Mouse (Mus musculus) hindbrain, embryonic 14.5 days (tissue): ENCODE measurements around the gene AA986860. TPM values are rescaled to one million over a fixed set of nuclear protein-coding genes. Genes with fewer than 3 reads are reported as not detected.

Experiments used
- ATAC-seq: fragments of 200-750 bp; cut with Nextera tagmentation; 2 replicates; pipeline ENCODE4 v1.8.0; 2017; ENCODE audit warnings: moderate number of reproducible peaks, mild to moderate bottlenecking, moderate TSS enrichment, moderate library complexity; ENCODE audit not compliant: low FRiP score
- DNase-seq: peaks from one replicate; pipeline ENCODE4 v3.0.0-alpha.2; 2015; ENCODE audit warnings: low spot score
- H3K27ac ChIP-seq: fragments of 300-500 bp; sonication (generic); 2 replicates; pipeline ENCODE4 v1.5.1; 2014; ENCODE audit warnings: mild to moderate bottlenecking, moderate library complexity
- H3K27me3 ChIP-seq: fragments of 300-500 bp; sonication (generic); 2 replicates; pipeline ENCODE4 v1.6.1; 2014; ENCODE audit warnings: mild to moderate bottlenecking, low read length, mixed read lengths; ENCODE audit not compliant: control insufficient read depth, insufficient read depth
- H3K36me3 ChIP-seq: fragments of 300-500 bp; sonication (generic); replicated peaks from 2 replicates; pipeline ENCODE4 v1.6.1; 2014; ENCODE audit not compliant: control insufficient read depth, insufficient read depth
- H3K4me1 ChIP-seq: fragments of 300-500 bp; sonication (generic); replicated peaks from 2 replicates; pipeline ENCODE4 v1.6.1; 2014; ENCODE audit warnings: antibody characterized with exemption, low read length, mixed read lengths; ENCODE audit not compliant: control insufficient read depth, insufficient read depth
- H3K4me2 ChIP-seq: fragments of 300-500 bp; sonication (generic); replicated peaks from 2 replicates; pipeline ENCODE4 v1.6.1; 2014; ENCODE audit warnings: mild to moderate bottlenecking, moderate library complexity
- H3K4me3 ChIP-seq: fragments of 300-500 bp; sonication (generic); replicated peaks from 2 replicates; pipeline ENCODE4 v1.5.1; 2014; ENCODE audit warnings: mild to moderate bottlenecking, low read length
- H3K9ac ChIP-seq: fragments of 300-500 bp; sonication (generic); 2 replicates; pipeline ENCODE4 v1.6.1; 2014
- H3K9me3 ChIP-seq: fragments of 300-500 bp; sonication (generic); 2 replicates; pipeline ENCODE4 v1.6.1; 2016; ENCODE audit warnings: low read length; ENCODE audit not compliant: control insufficient read depth
- WGBS: fragments of 180-500 bp; shearing (Covaris S2); extraction: QIAGEN DNeasy Blood & Tissue Kit; methylation state at CpG from one replicate; pipeline ENCODE4 v1.1.7; 2014; 5-methylcytosine and 5-hydroxymethylcytosine counted together
- polyA plus RNA-seq: library from polyadenylated mRNA; unstranded; fragments of >200 nt; fragmentation: Nextera tagmentation; extraction: Ambion mirVana; gene quantifications from 2 replicates; pipeline ENCODE4 v1.2.1, GENCODE M21; 2014

Gene AA986860
- polyA plus RNA-seq, 1 experiment from 2014 or later, result 1.2 TPM

DNA sequence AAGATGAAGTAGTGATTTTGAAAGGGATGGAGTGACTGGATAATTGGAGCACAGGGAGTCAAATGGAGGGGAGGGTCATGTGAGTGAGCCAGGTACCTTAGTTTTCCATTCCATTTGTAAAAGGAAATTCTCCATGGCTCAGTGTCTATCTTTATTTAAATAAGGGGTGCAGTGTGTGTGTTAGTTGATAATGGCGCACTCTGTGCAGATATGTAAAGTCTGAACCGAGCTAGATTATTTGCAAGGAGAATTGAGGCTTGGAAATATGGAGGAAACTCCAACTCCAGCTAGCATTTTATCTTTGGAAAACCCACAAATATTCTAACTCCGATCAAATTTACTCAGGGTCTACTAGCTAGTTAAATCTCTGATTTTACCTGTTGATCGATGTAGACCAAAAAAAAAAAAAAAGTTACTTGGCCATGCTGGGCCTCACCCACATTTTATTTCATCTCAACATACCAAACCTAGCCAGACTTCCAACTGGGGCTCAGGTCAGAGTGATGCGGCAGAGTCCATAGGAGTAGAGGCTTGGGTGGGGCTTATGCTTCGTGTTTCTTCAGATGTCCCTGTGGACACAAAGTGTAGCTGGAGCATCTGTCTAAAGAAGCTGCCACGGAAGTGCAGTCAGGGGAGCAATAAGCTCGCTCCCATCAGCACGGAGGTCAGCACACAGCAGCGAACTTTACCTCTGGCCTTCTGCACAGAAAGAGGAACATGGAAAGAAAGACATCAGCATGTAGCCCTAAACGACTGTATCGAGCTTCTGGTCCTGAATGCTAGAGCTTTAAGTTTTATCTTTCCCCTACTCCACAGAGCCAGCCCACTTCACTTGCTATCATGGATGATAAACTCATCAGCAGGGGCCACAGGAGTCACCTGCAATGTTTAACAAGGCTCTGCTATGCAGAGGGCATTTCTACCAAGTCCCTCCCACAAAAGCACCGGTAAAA, 1.2 kb downstream of the AA986860 start:
- Histone ChIP-seq H3K4me1 (no peaks in the 10 kb centered on the region), H3K36me3 (no peaks in the 10 kb centered on the region), H3K27me3 (no peaks in the 10 kb centered on the region), H3K4me2 (no peak overlapping the region), H3K4me3 (no peak overlapping the region), H3K9ac (no peak overlapping the region), H3K27ac (no peak overlapping the region), H3K9me3 (no peaks in the 10 kb centered on the region)
- ATAC-seq (no peak), DNase-seq (no peak)
- WGBS, result 90% methylated on average over 13 of the region's 13 CpGs

DNA sequence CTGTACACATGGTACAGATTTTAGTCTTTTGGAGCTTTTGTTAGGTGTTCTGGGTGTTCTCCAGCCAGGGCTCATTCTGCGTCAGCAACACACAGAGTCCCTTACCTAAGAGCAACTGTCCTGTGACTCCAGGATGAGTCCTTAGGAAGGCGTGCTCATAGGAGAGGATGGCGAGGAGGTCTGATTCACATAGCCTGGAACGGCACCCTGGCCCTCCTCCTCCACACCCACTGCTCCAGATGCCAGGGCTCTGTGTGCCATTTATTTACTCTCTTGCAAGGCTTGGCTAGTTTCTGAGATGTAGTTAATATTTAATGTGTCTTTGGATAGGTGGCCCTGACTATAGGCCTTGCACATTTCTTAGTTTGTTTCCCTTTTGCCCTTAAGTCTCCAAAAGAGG, 1.9 kb downstream of the AA986860 start:
- no peak for DNase-seq

DNA sequence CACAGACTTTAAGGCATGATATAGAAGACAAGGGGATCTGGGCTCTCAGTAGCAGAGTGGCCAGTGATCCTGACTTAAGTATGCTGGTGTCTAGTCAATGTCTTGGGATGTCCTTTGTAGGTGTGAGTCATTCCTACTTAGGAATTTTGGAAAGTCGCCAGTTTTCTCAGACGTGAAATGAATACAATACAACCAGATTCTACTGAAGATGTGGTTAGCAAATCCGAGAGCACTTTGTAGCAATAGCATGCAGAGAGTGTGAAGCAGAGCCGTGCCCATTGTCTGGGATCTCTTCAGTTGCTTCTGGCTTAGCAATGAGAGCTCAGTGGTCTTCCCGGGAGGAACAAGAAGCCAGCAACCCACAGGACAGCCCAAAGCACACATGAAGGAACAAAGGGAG, 2.7 kb downstream of the AA986860 start:
- DNase-seq (no peak), ATAC-seq (no peak)
- Histone ChIP-seq H3K36me3 (no peaks in the 10 kb centered on the region), H3K4me3 (no peak overlapping the region), H3K9ac (no peak overlapping the region), H3K4me1 (no peaks in the 10 kb centered on the region), H3K9me3 (no peaks in the 10 kb centered on the region), H3K4me2 (no peak overlapping the region), H3K27ac (no peak overlapping the region), H3K27me3 (no peaks in the 10 kb centered on the region)
- 69% methylated on average over 5 of the region's 5 CpGs for WGBS

More for the DNA sequence above, 1.9 kb downstream of the AA986860 start:
- Histone ChIP-seq H3K9me3 (no peaks in the 10 kb centered on the region), H3K9ac (no peak overlapping the region), H3K4me1 (no peaks in the 10 kb centered on the region), H3K27ac (no peak overlapping the region), H3K36me3 (no peaks in the 10 kb centered on the region), H3K27me3 (no peaks in the 10 kb centered on the region), H3K4me3 (no peak overlapping the region), H3K4me2 (no peak overlapping the region)
- ATAC-seq, result no peak
- 92% methylated on average over 4 of the region's 4 CpGs for WGBS

DNA sequence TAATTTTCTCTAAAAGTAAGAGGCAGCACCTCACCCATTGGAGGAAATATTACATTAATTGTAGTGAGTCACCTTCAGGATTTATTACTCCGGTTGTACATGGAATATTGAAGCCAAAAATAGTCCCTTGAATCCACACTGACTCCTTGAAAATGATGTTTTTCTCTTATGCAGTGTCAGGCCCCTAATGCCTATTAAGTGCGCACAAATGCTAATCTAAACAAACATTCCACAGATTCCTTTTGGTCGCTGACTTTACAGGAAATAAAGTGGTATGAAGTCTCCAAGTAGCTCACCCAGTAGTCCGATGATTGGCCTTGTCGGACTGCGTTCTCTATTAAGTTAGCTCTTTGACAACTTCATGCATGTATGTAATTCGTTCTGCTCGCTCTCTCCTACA, 3.1 kb downstream of the AA986860 start:
- 81% methylated on average over 8 of the region's 8 CpGs for WGBS
- no peaks in the 10 kb centered on the region for H3K27me3 ChIP-seq
- H3K36me3 ChIP-seq, result no peaks in the 10 kb centered on the region
- no peaks in the 10 kb centered on the region for H3K9me3 ChIP-seq
- no peaks in the 10 kb centered on the region for H3K4me1 ChIP-seq
- H3K27ac ChIP-seq, result no peak overlapping the region
- DNase-seq, result no peak
- no peak overlapping the region for H3K4me3 ChIP-seq
- no peak for ATAC-seq
- no peak overlapping the region for H3K4me2 ChIP-seq
- H3K9ac ChIP-seq, result no peak overlapping the region

DNA sequence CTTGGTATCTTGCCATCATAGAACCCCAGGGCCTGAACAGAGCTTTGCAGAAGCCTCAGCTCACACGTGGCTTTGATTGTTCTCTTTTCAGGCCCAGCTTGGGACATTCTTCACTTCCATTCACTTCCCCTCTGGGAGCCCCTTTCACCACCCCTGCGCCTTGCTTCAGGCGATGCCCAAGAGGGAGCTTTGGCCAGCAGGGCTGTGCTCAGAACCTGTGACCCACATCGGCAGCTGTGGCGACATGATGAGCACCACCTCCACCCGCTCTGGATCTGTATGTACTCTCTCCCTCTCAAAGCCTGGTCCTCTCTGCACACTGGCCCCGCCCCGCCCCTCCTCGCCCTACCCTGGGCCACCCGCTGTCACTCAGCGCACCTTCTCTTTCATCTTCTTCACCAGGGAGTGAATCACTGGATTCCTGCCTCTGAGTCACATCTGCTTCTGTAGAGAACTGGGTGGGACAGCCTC, 5.7 kb downstream of the AA986860 start:
- WGBS, result 23% methylated on average over 11 of the region's 11 CpGs

DNA sequence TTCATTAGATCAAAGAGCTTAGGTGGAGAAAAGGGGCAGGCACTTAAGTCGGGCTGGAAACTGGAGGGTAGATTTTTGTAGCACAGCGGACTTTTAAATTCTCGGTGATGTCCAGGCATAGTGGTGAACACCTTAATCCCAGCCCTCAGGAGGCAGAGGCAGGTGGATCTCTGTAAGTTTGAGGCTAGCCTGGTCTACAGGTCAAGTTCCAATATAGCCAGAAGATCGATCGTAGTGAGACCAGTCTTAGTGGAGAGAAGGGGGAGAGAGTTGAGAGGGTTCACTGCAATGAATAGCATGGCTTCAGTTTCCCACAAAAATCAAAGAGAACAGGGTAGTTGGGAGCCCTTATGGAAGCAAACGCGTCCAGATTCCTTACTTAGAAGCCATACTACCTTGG, 6.1 kb downstream of the AA986860 start:
- H3K27ac ChIP-seq, result no peak overlapping the region
- no peak for DNase-seq
- no peaks in the 10 kb centered on the region for H3K9me3 ChIP-seq
- WGBS, result 88% methylated on average over 7 of the region's 7 CpGs
- no peaks in the 10 kb centered on the region for H3K27me3 ChIP-seq
- ATAC-seq, result no peak
- no peak overlapping the region for H3K4me3 ChIP-seq
- H3K9ac ChIP-seq, result no peak overlapping the region
- H3K4me1 ChIP-seq, result no peaks in the 10 kb centered on the region
- H3K4me2 ChIP-seq, result no peak overlapping the region
- no peaks in the 10 kb centered on the region for H3K36me3 ChIP-seq

More for the DNA sequence above, 5.7 kb downstream of the AA986860 start:
- no peak overlapping the region for H3K9ac ChIP-seq
- H3K4me3 ChIP-seq, result no peak overlapping the region
- H3K27me3 ChIP-seq, result no peaks in the 10 kb centered on the region
- no peak overlapping the region for H3K4me2 ChIP-seq
- no peaks in the 10 kb centered on the region for H3K9me3 ChIP-seq
- H3K4me1 ChIP-seq, result no peaks in the 10 kb centered on the region
- ATAC-seq (no peak), DNase-seq (no peak)
- no peak overlapping the region for H3K27ac ChIP-seq
- H3K36me3 ChIP-seq, result no peaks in the 10 kb centered on the region

DNA sequence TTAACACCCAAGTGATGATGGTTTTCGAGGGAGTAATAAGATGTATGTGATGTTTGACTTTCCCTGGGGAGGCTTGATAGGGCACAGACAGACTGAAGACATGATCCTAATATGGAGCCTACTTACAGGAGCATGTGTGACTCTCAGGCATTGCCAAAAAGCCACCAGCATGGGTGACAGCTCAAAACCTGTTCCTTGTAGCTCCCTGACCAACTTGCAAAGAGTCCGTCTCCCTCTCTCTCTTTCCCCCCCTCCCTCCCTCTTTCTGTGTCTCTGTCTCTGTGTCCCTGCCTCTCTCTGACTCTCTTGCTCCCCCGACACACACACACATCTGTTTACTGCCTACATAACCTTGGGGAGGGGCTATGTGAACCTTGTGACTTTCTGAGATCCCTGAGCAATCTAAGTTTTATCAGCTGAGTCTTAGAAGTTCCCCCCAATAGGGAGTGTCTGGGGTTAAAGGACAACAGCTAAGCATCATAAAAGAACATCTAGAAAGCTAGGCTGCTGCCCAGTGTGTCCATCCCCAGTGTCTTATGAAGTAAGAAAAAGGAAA, 6.9 kb downstream of the AA986860 start:
- Histone ChIP-seq H3K9ac (no peak overlapping the region), H3K4me3 (no peak overlapping the region), H3K27me3 (no peaks in the 10 kb centered on the region), H3K9me3 (no peaks in the 10 kb centered on the region), H3K36me3 (no peaks in the 10 kb centered on the region), H3K27ac (no peak overlapping the region), H3K4me1 (no peaks in the 10 kb centered on the region), H3K4me2 (no peak overlapping the region)
- no peak for ATAC-seq
- WGBS, result 87% methylated on average over 3 of the region's 3 CpGs
- DNase-seq, result no peak

DNA sequence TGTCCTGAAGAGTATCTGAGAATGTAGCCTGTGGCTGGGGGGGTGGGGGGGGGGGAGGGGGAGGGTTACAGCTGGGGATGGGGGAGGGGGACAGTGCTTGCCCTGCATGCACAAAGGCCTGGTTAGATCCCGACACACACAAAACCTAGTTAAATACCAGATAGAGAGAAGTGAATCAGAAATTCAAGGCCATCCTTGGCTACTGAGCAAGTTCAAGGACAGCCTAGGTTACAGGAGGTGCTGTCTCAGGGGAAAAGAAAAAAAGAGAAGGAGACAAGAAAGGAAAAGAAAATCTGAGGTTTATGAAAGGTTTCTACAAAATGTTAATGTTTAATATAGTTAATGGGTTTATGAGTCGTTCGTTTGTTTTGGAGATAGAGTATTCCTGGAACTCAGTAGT, 7.9 kb downstream of the AA986860 start:
- Histone ChIP-seq H3K27me3 (no peaks in the 10 kb centered on the region), H3K4me3 (no peak overlapping the region), H3K36me3 (no peaks in the 10 kb centered on the region), H3K4me2 (no peak overlapping the region), H3K9me3 (no peaks in the 10 kb centered on the region), H3K9ac (no peak overlapping the region), H3K4me1 (no peaks in the 10 kb centered on the region), H3K27ac (no peak overlapping the region)
- WGBS, result 78% methylated on average over 3 of the region's 3 CpGs
- ATAC-seq (no peak), DNase-seq (no peak)

DNA sequence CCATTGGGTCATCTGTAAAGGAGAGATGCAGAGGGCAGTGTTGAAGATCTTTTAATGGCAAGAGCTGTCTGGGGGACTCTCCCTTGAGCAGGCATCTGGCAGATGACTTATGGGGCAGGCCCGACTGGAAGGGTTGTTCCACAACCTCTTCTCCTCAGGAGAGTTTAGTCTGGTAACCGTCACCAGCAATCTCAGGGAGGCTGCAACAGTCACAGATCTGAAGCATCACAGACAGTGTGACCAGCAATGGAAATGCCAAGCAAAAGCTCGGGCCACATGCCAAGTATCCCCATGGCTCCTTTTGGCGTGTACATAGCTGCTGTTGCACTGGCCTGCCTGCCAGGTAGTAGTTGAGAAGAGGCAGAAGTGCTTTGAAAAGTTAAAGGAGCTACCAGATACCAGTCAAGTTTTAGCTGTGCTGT, 8.5 kb downstream of the AA986860 start:
- Histone ChIP-seq H3K9ac (no peak overlapping the region), H3K4me3 (no peak overlapping the region)
- ATAC-seq, result no peak

More for the DNA sequence above, 8.5 kb downstream of the AA986860 start:
- Histone ChIP-seq H3K27me3 (no peaks in the 10 kb centered on the region), H3K9me3 (no peaks in the 10 kb centered on the region), H3K4me1 (no peaks in the 10 kb centered on the region), H3K27ac (no peak overlapping the region), H3K36me3 (no peaks in the 10 kb centered on the region), H3K4me2 (no peak overlapping the region)
- no peak for DNase-seq
- WGBS, result 62% methylated on average over 4 of the region's 4 CpGs
